Mouse (Mus musculus): Measurements from ENCODE around the gene Tnni1. TPM values are rescaled to one million over a fixed set of nuclear protein-coding genes. Genes with fewer than 3 reads are reported as not detected.

The Tnni1 gene
- polyA plus RNA-seq, 1 experiment from 2014 or later: 6.4 TPM

DNA sequence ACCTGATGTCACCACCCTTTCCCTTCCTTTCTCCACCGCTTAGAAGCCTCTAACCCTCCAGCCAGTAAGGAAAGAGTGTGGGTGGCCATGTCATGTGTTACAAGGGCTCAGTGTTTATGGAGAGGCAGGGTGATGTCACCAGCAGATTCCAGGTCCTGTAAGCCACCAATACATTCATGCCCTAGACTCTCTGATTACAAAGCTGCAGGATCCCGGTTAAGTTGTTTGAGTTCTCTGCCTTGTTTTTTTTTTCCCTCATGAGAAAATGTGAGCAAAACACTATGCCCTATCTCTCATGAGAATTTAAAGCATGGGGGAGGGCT is 15.1 kb upstream of the Tnni1 start:
- Histone ChIP-seq H3K27ac (ENCODE audit: low read length) (0 out of 2 replicates have a peak overlapping the region, but pooled peaks have one; percentile 11), H3K27me3 (replicated peaks; ENCODE audit: control insufficient read depth, insufficient read depth, low read length) (no peaks in the 10 kb centered on the region), H3K9ac (ENCODE audit: low read depth, low read length) (peak overlapping the region; percentile 34; the same call in 1 of the 2 replicates), H3K36me3 (ENCODE audit: control insufficient read depth, insufficient read depth, low read length) (peaks cover 8% of the 10 kb centered on the region), H3K4me3 (ENCODE audit: low read length) (no peak overlapping the region), H3K4me2 (ENCODE audit: low read depth, low read length) (no peak overlapping the region), H3K4me1 (ENCODE audit: control insufficient read depth, insufficient read depth, low read length) (peaks cover 31% of the 10 kb centered on the region), H3K9me3 (ENCODE audit: control insufficient read depth, low read length) (no peaks in the 10 kb centered on the region)
- 39% methylated on average over 2 of the region's 2 CpGs for WGBS
- ATAC-seq: no peak

DNA sequence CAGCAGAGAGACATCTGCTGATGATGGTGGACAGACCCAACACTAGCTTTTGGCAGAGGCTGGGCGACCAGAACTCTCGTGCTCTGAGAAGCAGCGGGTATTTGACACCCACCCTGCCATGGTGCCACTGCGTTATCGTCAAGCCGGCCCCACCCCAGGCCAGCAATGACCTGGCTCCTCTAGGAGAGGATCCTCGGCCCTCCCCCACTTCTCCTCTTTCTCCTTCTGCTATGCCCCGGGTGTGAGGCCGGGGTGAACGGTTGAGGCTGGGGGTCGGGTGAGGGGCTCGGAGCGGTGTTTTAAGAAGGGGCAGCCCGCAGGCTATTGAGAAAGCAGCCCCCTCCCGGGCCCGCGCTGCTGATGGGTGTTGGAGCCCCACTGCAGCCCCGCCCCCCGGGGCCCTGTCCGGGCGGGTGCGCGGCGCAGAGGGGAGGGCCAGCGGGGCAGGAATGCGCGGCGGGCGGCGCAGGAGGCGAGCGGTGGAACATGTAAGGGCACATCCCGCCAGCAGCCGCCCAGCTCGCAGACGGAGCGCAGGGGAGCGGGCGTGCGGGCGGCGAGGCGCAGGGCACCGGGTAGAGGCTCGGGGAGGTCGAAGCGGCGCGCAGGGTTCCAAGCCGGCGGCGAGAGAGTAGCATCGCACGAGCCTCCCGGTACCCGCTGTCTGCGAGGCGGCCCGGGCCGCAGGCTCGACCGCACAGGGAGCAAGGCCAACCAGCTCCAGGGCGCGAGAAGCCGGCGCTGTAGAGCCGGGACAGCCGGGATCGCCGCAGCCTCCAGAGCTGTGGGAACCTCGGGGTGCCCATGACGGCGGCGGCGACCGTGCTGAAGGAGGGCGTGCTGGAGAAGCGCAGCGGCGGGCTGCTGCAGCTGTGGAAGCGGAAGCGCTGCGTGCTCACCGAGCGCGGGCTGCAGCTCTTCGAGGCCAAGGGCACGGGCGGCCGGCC is 13.3 kb upstream of the Tnni1 start, which contains the start of gene Phlda3:
Gene Phlda3, plus strand, starts transcription at position 475 of the 947 bp plus-strand sequence.
- ATAC-seq: peak; percentile 91
- no peaks in the 10 kb centered on the region for H3K27me3 ChIP-seq (replicated peaks; ENCODE audit: control insufficient read depth, insufficient read depth, low read length)
- H3K27ac ChIP-seq (ENCODE audit: low read length): peak within 1 kb of the TSS; percentile 94
- no peaks in the 10 kb centered on the region for H3K9me3 ChIP-seq (ENCODE audit: control insufficient read depth, low read length)
- H3K36me3 ChIP-seq (ENCODE audit: control insufficient read depth, insufficient read depth, low read length): peaks cover 8% of the 10 kb centered on the region
- peak within 1 kb of the TSS; percentile 77 for H3K4me3 ChIP-seq (ENCODE audit: low read length)
- WGBS: under 1% methylated on average over 85 of the region's 90 CpGs
- peak within 1 kb of the TSS; percentile 96 for H3K4me2 ChIP-seq (ENCODE audit: low read depth, low read length)
- H3K9ac ChIP-seq (ENCODE audit: low read depth, low read length): peak within 1 kb of the TSS; percentile 92
- H3K4me1 ChIP-seq (ENCODE audit: control insufficient read depth, insufficient read depth, low read length): peaks cover 37% of the 10 kb centered on the region

DNA sequence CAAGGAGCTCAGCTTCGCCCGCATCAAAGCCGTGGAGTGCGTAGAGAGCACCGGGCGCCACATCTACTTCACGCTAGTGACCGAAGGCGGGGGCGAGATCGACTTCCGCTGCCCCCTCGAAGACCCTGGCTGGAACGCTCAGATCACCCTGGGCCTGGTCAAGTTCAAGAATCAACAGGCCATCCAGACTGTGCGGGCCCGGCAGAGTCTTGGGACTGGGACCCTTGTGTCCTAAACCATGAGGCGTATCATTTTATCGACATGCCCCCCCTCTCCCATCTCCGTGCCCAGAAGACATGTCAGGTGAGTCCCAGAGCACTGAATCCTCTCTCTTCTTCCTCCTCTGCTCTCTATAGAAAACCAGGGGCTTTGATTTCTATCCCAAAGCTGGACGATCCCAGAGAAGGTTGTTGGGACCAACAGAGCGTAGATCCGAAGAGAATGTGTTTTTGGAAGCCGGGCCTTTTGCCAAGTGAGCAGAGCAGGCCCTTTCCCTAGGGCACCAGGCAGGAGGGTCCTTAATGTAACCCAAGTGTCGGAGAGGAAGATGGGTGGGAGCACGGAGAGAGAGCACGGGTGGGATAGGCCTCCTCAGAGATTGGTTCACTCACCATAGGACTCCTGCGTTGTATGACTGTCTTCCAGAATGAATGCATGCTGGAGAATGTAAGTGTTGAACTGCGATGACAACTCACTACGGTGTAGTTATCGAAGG is 12.5 kb upstream of the Tnni1 start:
- no peaks in the 10 kb centered on the region for H3K9me3 ChIP-seq (ENCODE audit: control insufficient read depth, low read length)
- no peaks in the 10 kb centered on the region for H3K27me3 ChIP-seq (replicated peaks; ENCODE audit: control insufficient read depth, insufficient read depth, low read length)
- peaks cover 8% of the 10 kb centered on the region for H3K36me3 ChIP-seq (ENCODE audit: control insufficient read depth, insufficient read depth, low read length)
- peak overlapping the region; percentile 94 for H3K27ac ChIP-seq (ENCODE audit: low read length)
- ATAC-seq: no peak
- peaks cover 43% of the 10 kb centered on the region for H3K4me1 ChIP-seq (ENCODE audit: control insufficient read depth, insufficient read depth, low read length)
- 13% methylated on average over 30 of the region's 30 CpGs for WGBS
- H3K4me3 ChIP-seq (ENCODE audit: low read length): peak overlapping the region; percentile 77
- peak overlapping the region; percentile 92 for H3K9ac ChIP-seq (ENCODE audit: low read depth, low read length)
- peak overlapping the region; percentile 96 for H3K4me2 ChIP-seq (ENCODE audit: low read depth, low read length)

DNA sequence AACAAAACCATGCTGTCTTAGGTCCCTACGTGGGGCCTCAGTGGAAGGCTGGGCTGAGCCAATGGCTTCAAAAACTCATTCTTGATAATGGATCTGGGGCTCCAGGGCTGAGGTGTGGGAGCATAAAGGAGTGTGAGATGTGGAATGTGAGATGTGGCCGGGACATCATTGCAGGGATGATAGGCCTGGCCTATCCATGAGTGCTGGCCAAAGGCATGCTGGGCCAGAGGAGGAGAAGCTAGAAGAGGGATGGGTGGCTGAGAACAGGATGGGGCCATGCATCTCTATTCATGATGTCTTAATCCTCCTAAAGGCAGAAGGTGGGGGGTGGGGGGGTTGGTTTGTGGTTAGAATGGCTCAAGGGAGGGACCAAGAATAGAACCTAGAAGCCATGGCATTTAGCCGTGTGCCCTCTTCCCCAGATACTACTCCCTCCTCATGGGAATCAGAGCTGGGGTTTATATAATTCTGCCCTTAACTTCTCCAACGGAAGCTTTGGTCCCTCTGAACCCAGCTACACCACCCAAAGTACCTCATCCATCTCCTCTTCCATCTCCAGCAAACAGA is 11.8 kb upstream of the Tnni1 start:
- Histone ChIP-seq H3K9me3 (ENCODE audit: control insufficient read depth, low read length) (no peaks in the 10 kb centered on the region), H3K27me3 (replicated peaks; ENCODE audit: control insufficient read depth, insufficient read depth, low read length) (no peaks in the 10 kb centered on the region), H3K4me3 (ENCODE audit: low read length) (peak overlapping the region; percentile 77), H3K9ac (ENCODE audit: low read depth, low read length) (peak overlapping the region; percentile 92), H3K4me2 (ENCODE audit: low read depth, low read length) (peak overlapping the region; percentile 96), H3K36me3 (ENCODE audit: control insufficient read depth, insufficient read depth, low read length) (peaks cover 8% of the 10 kb centered on the region), H3K4me1 (ENCODE audit: control insufficient read depth, insufficient read depth, low read length) (peaks cover 43% of the 10 kb centered on the region), H3K27ac (ENCODE audit: low read length) (peak overlapping the region; percentile 94; the same call in 1 of the 2 replicates)
- 63% methylated on average over 4 of the region's 4 CpGs for WGBS
- no peak for ATAC-seq

DNA sequence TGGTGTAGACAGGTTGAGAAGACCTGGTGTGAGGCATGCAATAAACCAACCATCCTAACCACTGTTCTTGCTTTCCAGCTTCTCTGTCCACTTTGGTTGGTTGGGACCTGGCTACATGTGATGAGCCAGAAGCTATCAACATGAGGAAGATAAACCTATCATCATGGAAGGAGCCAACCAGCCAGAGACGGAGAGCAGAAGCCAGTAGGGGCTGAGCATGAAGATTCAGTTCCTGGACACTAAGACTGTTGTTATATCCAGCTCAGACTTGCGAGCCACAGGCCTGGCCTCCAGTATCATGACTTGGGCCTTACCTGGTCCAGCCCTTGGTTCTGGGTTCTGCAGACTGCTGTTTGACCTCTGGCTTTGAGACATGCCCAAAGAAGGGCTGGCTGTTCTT is 10.8 kb upstream of the Tnni1 start:
- no peaks in the 10 kb centered on the region for H3K27me3 ChIP-seq (replicated peaks; ENCODE audit: control insufficient read depth, insufficient read depth, low read length)

DNA sequence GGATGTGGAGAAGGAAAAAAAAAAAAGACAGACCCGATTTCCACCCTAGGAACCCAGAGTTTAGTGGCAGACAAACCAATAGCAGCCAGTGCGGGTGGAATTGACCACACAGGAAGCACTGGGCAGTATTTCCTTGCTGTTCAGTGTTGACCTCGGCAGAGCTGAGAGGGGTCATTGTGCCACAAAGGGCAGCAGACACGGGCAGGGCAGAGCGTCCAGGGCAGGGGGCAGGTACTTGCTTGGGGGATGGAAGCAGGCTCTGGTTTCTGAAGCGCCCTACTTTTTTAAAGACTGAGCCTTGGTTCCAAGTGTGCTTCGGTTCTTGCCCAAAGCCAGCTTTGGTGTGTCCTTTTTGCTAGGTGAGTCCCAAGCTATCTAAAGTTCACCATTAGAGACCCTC is 9.0 kb upstream of the Tnni1 start:
- H3K4me2 ChIP-seq (ENCODE audit: low read depth, low read length): no peak overlapping the region
- no peak overlapping the region for H3K9ac ChIP-seq (ENCODE audit: low read depth, low read length)
- H3K27ac ChIP-seq (ENCODE audit: low read length): no peak overlapping the region
- peaks cover 8% of the 10 kb centered on the region for H3K36me3 ChIP-seq (ENCODE audit: control insufficient read depth, insufficient read depth, low read length)
- no peaks in the 10 kb centered on the region for H3K27me3 ChIP-seq (replicated peaks; ENCODE audit: control insufficient read depth, insufficient read depth, low read length)
- WGBS: 76% methylated on average over 7 of the region's 7 CpGs
- no peak overlapping the region for H3K4me3 ChIP-seq (ENCODE audit: low read length)
- H3K9me3 ChIP-seq (ENCODE audit: control insufficient read depth, low read length): no peaks in the 10 kb centered on the region
- H3K4me1 ChIP-seq (ENCODE audit: control insufficient read depth, insufficient read depth, low read length): peaks cover 35% of the 10 kb centered on the region
- ATAC-seq: no peak

More for the DNA sequence above, 10.8 kb upstream of the Tnni1 start:
- H3K9me3 ChIP-seq (ENCODE audit: control insufficient read depth, low read length): no peaks in the 10 kb centered on the region
- no peak overlapping the region for H3K4me2 ChIP-seq (ENCODE audit: low read depth, low read length)
- H3K27ac ChIP-seq (ENCODE audit: low read length): no peak overlapping the region
- peaks cover 43% of the 10 kb centered on the region for H3K4me1 ChIP-seq (ENCODE audit: control insufficient read depth, insufficient read depth, low read length)
- 88% methylated on average over 2 of the region's 2 CpGs for WGBS
- peaks cover 8% of the 10 kb centered on the region for H3K36me3 ChIP-seq (ENCODE audit: control insufficient read depth, insufficient read depth, low read length)
- ATAC-seq: no peak
- no peak overlapping the region for H3K9ac ChIP-seq (ENCODE audit: low read depth, low read length)
- H3K4me3 ChIP-seq (ENCODE audit: low read length): no peak overlapping the region

DNA sequence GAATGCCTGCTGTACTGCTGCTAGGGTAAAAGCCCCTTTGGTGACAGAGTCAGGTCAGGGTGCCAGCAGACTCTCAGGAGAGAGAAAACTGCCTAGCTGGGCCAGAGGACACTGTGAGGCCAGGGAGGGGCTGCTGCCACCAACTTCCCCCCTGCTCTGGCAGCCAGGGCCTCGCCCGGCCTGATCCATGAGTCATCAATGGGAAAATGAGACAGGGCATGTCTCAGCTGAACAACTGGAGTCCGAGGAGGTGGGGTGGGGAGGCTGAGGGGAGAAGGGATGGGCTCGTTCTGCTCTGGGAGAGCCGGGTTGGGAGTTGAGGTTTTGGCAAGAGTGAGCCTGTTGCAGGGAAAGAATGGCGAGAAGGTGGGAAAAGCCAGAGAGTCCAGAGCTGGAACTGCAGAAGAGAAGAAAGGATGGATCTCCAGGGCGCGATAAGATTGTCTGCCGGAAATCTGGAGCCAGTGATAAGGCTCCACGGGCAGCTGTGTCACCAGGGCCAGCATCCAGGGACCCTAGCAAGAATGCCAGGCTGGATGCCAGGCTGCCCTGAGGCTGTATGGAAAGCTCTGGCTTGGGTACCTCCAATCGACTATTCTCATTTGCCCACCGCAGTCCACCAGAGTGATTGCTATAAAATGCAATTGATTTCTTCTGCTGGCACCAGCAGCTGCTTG is 8.2 kb upstream of the Tnni1 start:
- no peak overlapping the region for H3K4me2 ChIP-seq (ENCODE audit: low read depth, low read length)
- H3K27me3 ChIP-seq (replicated peaks; ENCODE audit: control insufficient read depth, insufficient read depth, low read length): no peaks in the 10 kb centered on the region
- H3K36me3 ChIP-seq (ENCODE audit: control insufficient read depth, insufficient read depth, low read length): peaks cover 8% of the 10 kb centered on the region
- no peak overlapping the region for H3K27ac ChIP-seq (ENCODE audit: low read length)
- peak; percentile 43 for ATAC-seq
- H3K9me3 ChIP-seq (ENCODE audit: control insufficient read depth, low read length): no peaks in the 10 kb centered on the region
- no peak overlapping the region for H3K4me3 ChIP-seq (ENCODE audit: low read length)
- H3K4me1 ChIP-seq (ENCODE audit: control insufficient read depth, insufficient read depth, low read length): peaks cover 30% of the 10 kb centered on the region
- WGBS: 48% methylated on average over 12 of the region's 12 CpGs
- no peak overlapping the region for H3K9ac ChIP-seq (ENCODE audit: low read depth, low read length)

DNA sequence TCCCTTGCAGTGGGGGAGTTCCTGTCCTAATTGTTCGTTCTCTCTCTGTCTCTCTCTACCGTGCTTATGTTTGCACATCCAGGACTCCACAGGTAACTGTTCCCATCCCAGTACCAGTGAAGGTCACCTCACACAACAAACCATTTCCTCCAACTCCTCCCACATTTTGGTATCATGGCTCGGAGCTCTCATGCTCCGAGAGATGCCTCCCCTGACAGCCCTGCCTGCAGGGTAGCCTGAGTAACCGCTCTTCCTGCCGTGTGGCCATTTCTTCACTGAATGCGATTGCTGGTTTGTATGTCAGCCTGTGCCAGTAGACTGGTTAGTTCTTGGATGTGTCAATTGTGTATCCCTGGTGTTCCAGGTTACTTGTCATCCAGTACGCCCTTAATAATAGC is 7.7 kb upstream of the Tnni1 start:
- peaks cover 29% of the 10 kb centered on the region for H3K4me1 ChIP-seq (ENCODE audit: control insufficient read depth, insufficient read depth, low read length)

DNA sequence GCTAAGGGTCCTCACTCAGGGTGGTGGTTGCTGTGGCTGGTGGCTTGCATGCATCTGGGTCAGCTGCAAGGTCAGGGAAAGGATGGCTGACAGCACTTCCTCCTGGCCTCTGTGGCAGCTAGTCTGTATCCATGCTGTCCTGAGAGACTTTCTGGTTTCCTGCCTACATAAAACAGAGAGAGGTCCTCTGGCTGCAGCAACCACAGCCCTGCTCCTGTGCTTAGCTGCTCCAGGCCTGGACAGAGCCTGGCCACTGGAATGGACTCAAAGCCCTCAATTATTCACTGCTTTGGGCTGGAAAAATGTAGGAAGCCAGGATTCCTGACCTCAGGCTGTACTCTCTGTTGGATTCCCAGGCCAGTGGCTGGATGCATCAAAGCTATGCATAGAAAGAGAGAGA is 2.6 kb upstream of the Tnni1 start:
- Histone ChIP-seq H3K27ac (ENCODE audit: low read length) (no peak overlapping the region), H3K27me3 (replicated peaks; ENCODE audit: control insufficient read depth, insufficient read depth, low read length) (no peaks in the 10 kb centered on the region), H3K9me3 (ENCODE audit: control insufficient read depth, low read length) (no peaks in the 10 kb centered on the region), H3K36me3 (ENCODE audit: control insufficient read depth, insufficient read depth, low read length) (no peaks in the 10 kb centered on the region), H3K4me2 (ENCODE audit: low read depth, low read length) (no peak overlapping the region), H3K4me1 (ENCODE audit: control insufficient read depth, insufficient read depth, low read length) (peaks cover 7% of the 10 kb centered on the region), H3K9ac (ENCODE audit: low read depth, low read length) (no peak overlapping the region), H3K4me3 (ENCODE audit: low read length) (no peak overlapping the region)
- ATAC-seq: no peak

More for the DNA sequence above, 7.7 kb upstream of the Tnni1 start:
- H3K9ac ChIP-seq (ENCODE audit: low read depth, low read length): no peak overlapping the region
- H3K27me3 ChIP-seq (replicated peaks; ENCODE audit: control insufficient read depth, insufficient read depth, low read length): no peaks in the 10 kb centered on the region
- H3K4me2 ChIP-seq (ENCODE audit: low read depth, low read length): no peak overlapping the region
- no peak overlapping the region for H3K27ac ChIP-seq (ENCODE audit: low read length)
- H3K9me3 ChIP-seq (ENCODE audit: control insufficient read depth, low read length): no peaks in the 10 kb centered on the region
- peaks cover 8% of the 10 kb centered on the region for H3K36me3 ChIP-seq (ENCODE audit: control insufficient read depth, insufficient read depth, low read length)
- 70% methylated on average over 8 of the region's 8 CpGs for WGBS
- no peak overlapping the region for H3K4me3 ChIP-seq (ENCODE audit: low read length)
- ATAC-seq: no peak

Measured in intestine, embryonic 16.5 days (tissue).